ENCODE assay signal across 20 mouse cellular contexts in genomic region chr2:118123743-118124142, GRCm38 (mm10).
"Had no signal": no experiment of that assay in that cellular context is flagged by ENCODE, and none has a peak within 500 bp of the region (broad histone marks: within the 10 kb centered on the region; RNA-seq: fewer than 3 reads in every experiment).

No protein-coding gene starts in this region.

- H3K4me2 ChIP-seq: liver, embryonic 13.5 days; lung, embryonic 14.5 days; midbrain, embryonic 13.5 days; stomach, embryonic 15.5 days had no signal

- H3K9me3 ChIP-seq: liver, embryonic 13.5 days; megakaryocyte, embryonic 14.5 days; midbrain, embryonic 10.5 days; midbrain, embryonic 13.5 days; stomach, embryonic 15.5 days had no signal

- H3K9ac ChIP-seq: liver, embryonic 13.5 days; lung, embryonic 14.5 days; midbrain, embryonic 13.5 days; stomach, embryonic 15.5 days had no signal

- H3K27ac ChIP-seq: left cerebral cortex, adult 2 months; liver, embryonic 13.5 days; midbrain, embryonic 10.5 days; midbrain, embryonic 13.5 days; stomach, embryonic 15.5 days had no signal

- H3K27me3 ChIP-seq: liver, embryonic 13.5 days; megakaryocyte, embryonic 14.5 days; midbrain, embryonic 13.5 days; stomach, embryonic 15.5 days had no signal

- DNase-seq: kidney, adult 18-20 months; kidney, adult 9 months; kidney, postnatal 10 days; kidney, postnatal 36 days; layer of hippocampus, postnatal 36 days; liver, embryonic 13.5 days; lung, embryonic 14.5 days; lung, postnatal 10 days; lung, postnatal 36 days; right cerebral cortex, postnatal 25 days; spleen, adult 18-20 months; thymus, postnatal 36 days had no signal

- ATAC-seq: intestine, embryonic 16.5 days; midbrain, embryonic 13.5 days; midbrain, embryonic 16.5 days had no signal

- H3K4me1 ChIP-seq: liver, embryonic 13.5 days; stomach, embryonic 15.5 days had no signal

- H3K4me3 ChIP-seq: left cerebral cortex, adult 2 months; liver, embryonic 13.5 days; megakaryocyte, embryonic 14.5 days; midbrain, embryonic 10.5 days; midbrain, embryonic 13.5 days; myocyte; stomach, embryonic 15.5 days had no signal
